Mouse (Mus musculus) gastrocnemius, postnatal 10 days (tissue): ENCODE measurements at regions not wholly inside any gene's neighbourhood (a gene's known extent, or its start where the extent isn't known, plus 50 kb on each side); places are given as distances from the start of the nearest gene placed in this dataset.
"Not testable (repeated sequence)": the region's sequence is repeated elsewhere in the genome, so short reads cannot be mapped to it uniquely, and the experiment has no call there.

Source experiments
- DNase-seq: peaks from one replicate; pipeline ENCODE4 v3.0.0; 2021; ENCODE audit warnings: mixed read lengths
- microRNA-seq, 2 experiments: library from miRNA; unstranded; fragments of <30 nt; microRNA quantifications; one replicate each; pipeline ENCODE4 v1.2.0; 2021

GRCm38 (mm10) chr10:85242701-85243100 lies 57.8 kb upstream of the Cry1 start:
- no peak for DNase-seq

GRCm38 (mm10) chr10:85243556-85243955 lies 58.7 kb upstream of the Cry1 start:
- no peak for DNase-seq

GRCm38 (mm10) chr10:85265746-85266145 lies 80.9 kb upstream of the Cry1 start:
- no peak for DNase-seq

- DNase-seq = no peak
Measured at GRCm38 (mm10) chr10:85266148-85266547, 81.3 kb upstream of the Cry1 start.

- no peak for DNase-seq
Measured at GRCm38 (mm10) chr10:85266796-85267195, 81.9 kb upstream of the Cry1 start.

GRCm38 (mm10) chr10:85270209-85270608 lies 85.3 kb upstream of the Cry1 start:
- DNase-seq = no peak

- DNase-seq = no peak
Measured at GRCm38 (mm10) chr10:85276793-85277192, 91.9 kb upstream of the Cry1 start.

GRCm38 (mm10) chr10:85291733-85292476 lies 94.7 kb upstream of the Btbd11 start:
- no peak for DNase-seq

- no peak for DNase-seq
Measured at GRCm38 (mm10) chr10:85292477-85292855, 94.1 kb upstream of the Btbd11 start.

- DNase-seq = no peak
Measured at GRCm38 (mm10) chr10:85293071-85293783, 93.4 kb upstream of the Btbd11 start.

- DNase-seq = no peak
Measured at GRCm38 (mm10) chr10:85295133-85295887, 91.3 kb upstream of the Btbd11 start.

GRCm38 (mm10) chr10:85311781-85312180 lies 74.8 kb upstream of the Btbd11 start:
- DNase-seq = no peak

- not testable (repeated sequence) for DNase-seq
Measured at GRCm38 (mm10) chr10:85313331-85313730, 73.3 kb upstream of the Btbd11 start.

- peak; percentile 41 for DNase-seq
Measured at GRCm38 (mm10) chr10:85320971-85321370, 65.6 kb upstream of the Btbd11 start.

GRCm38 (mm10) chr10:85322280-85322679 lies 64.3 kb upstream of the Btbd11 start:
- DNase-seq = no peak

- DNase-seq = no peak
Measured at GRCm38 (mm10) chr10:85329382-85329781, 57.2 kb upstream of the Btbd11 start.

- peak; percentile 44 for DNase-seq
Measured at GRCm38 (mm10) chr10:85330938-85331691, 55.5 kb upstream of the Btbd11 start.

Small RNAs in the stretch of these regions (microRNA-seq; reads per million reads assigned to microRNA genes)
- gene Gm27392 = 0 reads per million in 2 experiments
